Mouse (Mus musculus): ENCODE results near the gene Chrm3.

Gene Chrm3

GRCm38 (mm10) chr13:10071165-10071564 lies 289.5 kb downstream of the Chrm3 start:
- peak; percentile 16 for DNase-seq (ENCODE audit: inconsistent ontology term)

DNA sequence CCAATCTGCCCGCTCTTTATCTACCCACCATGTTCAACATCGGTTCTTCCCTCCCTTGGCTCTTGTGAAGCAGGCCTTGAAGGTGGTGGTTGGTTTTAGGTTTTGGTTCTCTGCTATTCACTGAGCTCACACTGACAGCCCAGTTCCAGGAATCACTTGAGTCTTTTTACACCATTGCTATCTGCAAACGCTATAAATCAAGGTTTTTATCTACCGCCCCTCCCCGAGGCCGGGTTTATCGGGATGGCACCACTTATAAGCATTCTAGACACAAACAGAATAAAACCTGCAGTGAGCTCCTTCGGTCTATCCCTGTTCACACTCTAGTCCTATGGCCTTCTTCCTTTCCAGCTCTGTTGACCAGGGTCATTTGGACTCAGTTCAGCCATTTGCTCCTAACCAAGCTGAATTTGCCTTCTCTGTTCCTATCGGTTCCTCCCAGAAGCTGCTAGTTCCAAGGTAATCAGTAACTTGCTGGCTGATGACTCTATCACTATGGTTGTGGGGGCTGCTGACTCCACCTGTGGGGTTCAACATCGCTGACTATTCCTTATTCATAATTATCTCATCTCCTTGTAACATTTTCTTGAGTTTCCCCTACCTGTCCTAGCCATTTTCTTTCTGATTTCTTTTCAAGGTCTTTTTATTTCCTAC lies 291.6 kb downstream of the Chrm3 start:
- DNase-seq (ENCODE audit: inconsistent ontology term): no peak

DNA sequence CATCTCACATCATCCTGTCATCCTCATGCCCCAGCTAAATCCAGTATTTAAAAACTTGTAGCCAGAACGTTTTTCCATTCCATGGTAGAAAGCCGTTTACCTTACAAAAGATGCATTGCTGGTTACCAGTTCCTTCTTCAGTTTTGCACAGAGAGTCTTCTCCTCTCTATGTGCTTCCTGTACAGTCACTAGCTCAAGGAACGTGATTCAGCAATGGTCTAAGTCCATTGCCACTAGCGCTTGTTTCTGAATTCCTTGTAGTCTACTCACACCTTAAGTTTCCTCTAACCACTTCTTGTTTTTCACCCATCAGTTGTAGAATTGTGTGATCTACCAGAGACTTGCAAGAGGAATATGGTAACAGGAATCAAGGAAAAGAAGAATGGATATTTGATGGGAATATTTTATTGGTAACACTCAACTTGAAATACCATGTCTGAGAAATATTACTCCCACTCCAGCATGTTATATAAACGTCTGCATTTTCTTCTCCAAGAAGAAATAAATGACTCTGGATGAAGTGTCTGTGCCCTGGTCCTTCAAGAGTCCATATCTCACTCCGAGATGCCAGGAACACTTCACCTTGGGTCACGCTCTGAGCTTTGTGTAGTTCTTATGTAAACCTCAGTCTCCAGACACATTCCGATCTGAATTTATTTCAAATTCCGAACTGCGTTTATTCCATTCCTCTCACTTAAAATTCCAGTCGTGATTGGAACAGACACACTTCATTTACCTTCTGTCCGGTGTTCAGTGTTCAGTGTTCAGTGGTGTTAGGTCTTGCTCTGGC lies 293.6 kb downstream of the Chrm3 start:
- no peak for DNase-seq (ENCODE audit: inconsistent ontology term)

DNA sequence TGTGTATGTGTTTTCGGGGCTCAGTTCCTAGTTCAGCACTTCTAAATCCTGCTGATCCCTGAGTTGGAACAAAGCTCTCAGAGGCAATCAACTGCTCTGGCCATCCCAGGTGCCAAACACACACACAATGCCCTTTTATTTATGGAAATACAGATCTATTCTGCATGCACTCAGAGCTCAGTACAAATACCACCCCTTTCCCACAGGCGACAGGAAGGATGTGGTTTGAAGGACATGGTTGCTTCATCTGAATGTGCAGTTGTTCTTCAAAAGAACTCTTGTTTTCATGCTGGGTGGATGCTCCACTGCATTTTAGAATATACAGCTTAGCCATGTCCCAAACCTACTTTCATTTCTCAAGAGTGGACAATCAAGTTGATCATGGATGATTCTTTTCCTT lies 294.9 kb downstream of the Chrm3 start:
- peak; percentile 44 for DNase-seq (ENCODE audit: inconsistent ontology term)

GRCm38 (mm10) chr13:10062681-10063080 lies 298.0 kb downstream of the Chrm3 start:
- no peak for DNase-seq (ENCODE audit: inconsistent ontology term)

DNA sequence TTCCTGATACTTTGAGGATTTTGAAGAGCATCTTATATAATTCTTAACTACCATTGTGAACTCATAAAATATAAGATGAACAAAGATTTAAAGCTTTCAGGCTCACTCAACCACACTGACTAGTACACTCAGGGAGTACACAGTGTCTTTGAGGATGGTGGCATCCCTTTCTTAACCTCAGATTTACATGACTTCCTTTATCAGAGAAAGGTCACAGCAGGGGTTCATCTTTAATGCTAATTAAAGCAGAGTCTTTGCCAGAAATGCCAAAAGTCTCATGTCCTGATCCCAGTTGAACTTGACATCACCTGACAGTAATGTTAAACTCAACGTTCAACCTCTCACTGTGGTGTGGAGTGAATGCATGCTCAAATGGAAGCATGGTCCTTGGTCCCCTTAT lies 301.7 kb downstream of the Chrm3 start:
- no peak for DNase-seq (ENCODE audit: inconsistent ontology term)

DNA sequence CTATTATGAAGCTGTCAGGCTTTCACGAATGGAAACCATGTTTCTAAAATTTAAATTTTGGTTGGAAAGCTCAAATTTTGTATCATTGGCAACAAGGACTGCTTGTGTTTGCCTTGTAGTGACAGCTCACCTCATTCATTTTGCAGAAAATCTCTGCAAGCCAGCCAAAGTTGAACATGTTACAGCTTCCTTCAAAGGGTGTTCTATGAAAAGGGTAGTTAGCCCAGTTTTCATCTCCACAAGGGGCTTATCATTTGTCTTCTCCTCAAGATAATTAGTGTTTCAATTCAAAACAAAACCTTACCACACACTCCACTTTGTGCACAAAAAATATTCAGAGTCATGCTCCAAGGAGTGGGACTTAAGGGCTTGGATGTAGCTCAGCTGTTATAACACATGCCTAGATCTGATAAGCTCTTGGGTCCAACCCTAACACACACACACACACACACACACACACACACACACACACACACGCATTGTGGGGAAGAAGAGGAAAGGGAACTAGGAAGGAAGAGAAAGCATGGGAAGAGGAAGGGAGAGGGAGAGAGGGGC lies 302.9 kb downstream of the Chrm3 start:
- no peak for DNase-seq (ENCODE audit: inconsistent ontology term)

- DNase-seq (ENCODE audit: inconsistent ontology term): no peak
Observed at GRCm38 (mm10) chr13:10054086-10054485, 306.6 kb downstream of the Chrm3 start.

DNA sequence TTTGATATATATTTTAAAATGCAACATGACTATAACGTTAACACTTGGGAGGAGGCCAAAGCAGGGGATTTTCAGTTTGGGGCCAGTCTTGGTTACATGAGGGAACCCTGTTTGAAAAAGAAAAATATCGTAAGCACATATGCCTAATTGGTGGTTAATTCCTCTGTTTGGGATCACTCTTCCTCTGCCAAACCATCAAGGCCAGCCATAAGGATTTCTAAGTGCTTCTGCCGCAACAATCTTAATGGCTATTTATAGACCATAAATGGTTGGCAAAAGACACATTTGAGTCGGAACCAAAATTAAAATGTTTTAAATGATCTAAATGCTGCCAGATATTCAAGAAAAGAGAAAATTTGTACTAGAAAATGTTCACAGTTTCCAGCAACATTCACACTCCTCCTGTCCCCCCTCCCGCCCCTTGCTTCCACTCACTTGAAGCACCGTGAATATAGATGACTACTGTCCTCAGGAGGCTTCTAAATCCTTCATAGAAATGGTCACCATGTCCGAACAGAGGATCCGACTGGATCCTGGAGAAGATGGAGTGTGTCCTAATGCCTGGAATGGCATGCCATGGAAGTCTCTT lies 307.3 kb downstream of the Chrm3 start:
- DNase-seq (ENCODE audit: inconsistent ontology term): no peak

DNA sequence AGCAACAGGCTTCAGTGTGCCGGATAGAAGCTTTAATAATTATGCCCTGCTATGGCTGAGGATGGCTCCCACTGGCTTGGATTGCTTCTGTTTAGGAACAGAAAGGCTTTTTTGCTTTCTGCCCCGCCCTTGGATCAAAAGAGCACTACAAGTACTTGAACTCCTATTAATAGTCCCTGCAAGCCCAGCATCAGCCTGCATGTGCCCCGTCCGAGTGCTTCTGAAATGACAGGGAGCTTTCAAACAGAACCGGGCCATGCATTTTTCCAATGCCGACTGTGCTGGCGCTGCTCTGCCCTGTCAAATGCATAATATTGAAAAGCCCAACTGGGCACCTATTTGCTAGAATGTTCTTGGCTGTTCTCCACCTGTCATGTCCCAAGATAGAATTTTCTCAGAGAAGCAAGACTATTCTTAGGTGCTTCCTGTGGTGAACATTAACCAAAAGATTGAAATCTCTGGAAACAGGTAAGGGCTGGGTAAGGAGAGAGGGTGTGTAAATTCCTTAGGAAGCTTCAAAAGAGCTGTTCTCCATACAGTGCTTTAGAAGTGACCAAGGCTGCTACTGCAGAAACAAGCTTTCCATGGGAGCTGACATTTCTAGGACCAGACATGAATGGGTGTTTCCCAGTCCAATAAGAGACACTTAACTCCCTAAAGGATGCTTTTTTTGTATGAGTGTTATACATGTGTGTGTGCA lies 314.8 kb downstream of the Chrm3 start:
- no peak for DNase-seq (ENCODE audit: inconsistent ontology term)

DNA sequence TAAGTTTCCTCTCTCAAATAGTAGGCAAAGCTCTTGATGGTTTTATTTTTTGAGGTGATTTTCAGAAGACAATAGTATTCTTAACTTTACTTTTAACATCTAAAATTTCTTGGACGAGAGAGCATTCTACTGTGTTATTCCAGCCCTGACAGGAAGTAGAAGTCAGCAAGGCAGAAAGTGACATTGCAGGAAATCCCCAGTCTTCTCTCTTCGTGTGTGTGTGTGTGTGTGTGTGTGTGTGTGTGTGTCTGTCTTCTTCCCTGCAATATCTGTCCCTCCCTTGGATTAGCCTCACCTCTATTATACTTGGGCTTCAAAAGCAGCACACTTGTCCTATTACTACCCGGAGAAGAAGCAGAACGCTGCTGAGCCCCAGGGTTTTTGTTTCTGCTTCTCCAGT lies 316.6 kb downstream of the Chrm3 start:
- DNase-seq (ENCODE audit: inconsistent ontology term): no peak

DNA sequence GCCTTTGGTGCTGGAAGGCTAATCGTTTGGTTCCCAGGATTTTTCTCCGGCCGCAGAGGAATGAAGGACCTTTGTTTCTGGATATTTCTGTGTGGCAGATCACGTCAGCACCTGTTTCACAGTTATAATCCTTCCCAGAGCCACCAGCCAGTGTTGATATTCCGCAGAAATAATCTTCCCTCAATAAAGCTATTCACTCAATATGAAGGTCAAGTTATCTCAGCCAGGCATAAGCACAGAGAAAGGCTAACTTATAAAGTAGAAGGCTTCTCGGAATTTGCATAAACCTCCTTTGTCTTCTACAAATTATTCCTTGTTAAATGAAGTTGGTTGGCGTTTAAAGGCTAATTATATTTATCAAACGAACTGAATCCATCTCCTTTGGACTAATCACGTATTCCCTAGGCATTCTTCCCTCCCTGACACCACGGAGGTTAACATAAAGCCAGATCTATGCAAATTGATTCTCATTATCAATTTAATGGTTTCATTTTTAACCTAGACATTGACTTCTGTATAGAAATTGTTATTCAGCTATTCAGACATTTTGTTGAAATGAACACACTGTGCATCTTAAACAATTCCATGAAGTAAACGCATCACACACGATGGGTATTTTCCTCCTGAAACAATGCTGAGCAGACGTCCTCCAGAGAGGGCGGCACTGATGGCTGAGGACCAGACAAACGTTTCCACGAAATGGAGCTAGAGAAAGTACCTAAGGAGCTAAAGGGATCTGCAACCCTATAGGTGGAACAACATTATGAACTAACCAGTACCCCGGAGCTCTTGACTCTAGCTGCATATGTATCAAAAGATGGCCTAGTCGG lies 326.9 kb downstream of the Chrm3 start:
- DNase-seq (ENCODE audit: inconsistent ontology term): peak; percentile 50

DNA sequence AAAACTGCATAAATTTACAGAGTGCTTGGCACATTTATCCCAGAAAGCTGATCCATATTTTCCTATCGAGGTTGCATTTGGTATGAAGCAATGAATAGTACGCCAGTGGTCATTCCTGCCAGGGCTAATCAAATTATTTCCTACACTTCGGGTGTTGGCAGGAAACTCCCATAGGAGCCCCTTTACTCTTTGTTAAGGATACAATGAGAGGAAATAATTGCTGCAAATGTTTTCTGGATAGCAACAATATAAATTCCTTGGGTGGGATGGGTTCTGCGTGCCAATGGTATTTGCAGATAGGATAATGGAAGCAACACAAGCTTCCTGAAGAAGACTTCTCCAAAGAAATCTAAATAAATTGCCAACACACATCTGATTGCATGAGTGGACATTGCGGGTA lies 329.1 kb downstream of the Chrm3 start:
- DNase-seq (ENCODE audit: inconsistent ontology term): peak; percentile 70

DNA sequence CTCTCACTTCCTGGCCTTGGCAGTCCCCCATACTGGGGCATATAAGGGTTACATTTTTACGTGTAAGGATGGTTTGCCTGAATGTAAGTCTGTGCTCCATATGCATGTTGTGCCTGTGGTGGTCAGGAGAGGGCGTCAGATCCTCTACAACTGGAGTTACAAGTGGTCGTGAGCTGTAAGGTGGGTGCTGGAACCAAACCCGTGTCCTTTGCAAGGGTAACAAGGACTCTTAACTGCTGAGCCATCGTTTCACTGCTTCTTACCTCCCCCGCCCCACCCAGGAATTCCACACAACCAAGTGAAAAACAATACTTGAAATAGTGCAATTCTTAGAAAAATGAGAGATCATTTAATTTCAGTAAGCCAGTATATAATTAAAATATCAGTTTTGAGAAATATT lies 330.7 kb downstream of the Chrm3 start:
- DNase-seq (ENCODE audit: inconsistent ontology term): no peak

GRCm38 (mm10) chr13:10025134-10025533 lies 335.5 kb downstream of the Chrm3 start:
- DNase-seq (ENCODE audit: inconsistent ontology term): no peak

GRCm38 (mm10) chr13:10023112-10023511 lies 337.5 kb downstream of the Chrm3 start:
- DNase-seq (ENCODE audit: inconsistent ontology term): no peak

DNA sequence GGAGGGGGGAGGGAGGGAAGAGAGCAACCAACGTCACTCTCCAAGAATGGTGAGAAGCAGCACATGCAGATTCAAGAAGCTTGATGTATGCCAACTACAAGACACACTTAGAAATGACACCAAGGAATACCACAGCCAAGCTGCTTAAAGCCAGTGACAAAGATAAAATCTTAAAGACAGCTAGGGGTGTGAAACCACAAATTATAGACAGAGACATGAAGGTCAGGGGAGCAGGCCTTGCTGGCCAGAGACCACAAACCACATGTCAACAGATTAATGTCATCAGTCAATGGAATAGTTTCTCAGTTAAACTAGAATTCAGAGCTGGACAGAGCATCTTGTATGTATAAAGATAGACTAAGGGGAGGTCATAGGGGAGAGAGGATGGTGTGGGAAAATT lies 341.4 kb downstream of the Chrm3 start:
- no peak for DNase-seq (ENCODE audit: inconsistent ontology term)

- no peak for DNase-seq (ENCODE audit: inconsistent ontology term)
Observed at GRCm38 (mm10) chr13:10002916-10003315, 357.7 kb downstream of the Chrm3 start.

DNA sequence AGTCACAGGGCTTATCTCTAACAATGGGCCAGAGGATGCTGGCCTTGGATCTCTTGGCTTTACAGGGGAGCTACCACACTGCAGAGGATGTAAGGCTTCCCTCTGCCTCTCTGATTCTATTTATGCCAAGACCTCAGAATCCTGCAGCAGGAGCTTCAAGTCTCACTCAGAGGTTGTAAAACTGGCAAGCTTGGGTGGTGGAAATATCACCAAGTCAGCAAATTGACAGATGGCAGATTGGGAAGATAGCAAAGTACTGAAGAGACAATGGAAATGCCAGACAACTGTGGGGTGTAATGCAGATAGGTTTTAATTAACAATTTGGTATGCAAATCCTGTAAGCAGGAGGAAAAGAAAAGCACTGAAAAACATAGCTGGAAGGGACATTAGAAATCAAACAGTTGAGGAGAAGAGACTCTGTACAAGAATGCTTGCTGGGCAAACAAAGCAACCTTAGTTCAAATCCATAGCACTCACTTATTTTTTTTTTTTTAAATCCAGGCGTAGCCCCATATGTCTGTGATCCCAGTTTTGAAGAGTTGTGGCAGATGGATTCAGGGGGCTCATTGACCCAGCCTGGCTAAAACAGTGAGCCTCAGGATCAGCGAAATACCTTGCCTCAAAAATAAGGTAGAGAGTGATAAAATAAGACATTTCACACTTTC lies 362.9 kb downstream of the Chrm3 start:
- DNase-seq (ENCODE audit: inconsistent ontology term): no peak

DNA sequence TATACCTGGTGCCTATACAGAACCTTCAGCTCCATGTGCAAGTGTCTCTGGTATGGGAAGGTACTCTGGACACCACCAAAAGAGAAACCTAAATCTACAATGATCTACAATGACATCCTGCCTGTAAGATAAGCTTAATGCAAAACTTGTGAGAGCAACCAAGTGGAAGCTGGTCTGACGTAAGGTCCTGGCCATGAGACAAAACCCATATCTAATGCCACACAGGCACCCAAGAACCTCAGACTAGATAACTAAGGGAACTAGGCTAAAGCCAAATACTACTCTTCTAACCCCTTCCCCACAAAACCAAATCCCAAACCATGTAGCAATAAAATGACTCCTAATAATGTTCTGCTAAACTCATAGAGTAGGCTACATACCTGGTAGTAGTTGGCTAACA lies 364.8 kb downstream of the Chrm3 start:
- no peak for DNase-seq (ENCODE audit: inconsistent ontology term)

- no peak for DNase-seq (ENCODE audit: inconsistent ontology term)
Observed at GRCm38 (mm10) chr13:9993571-9993970, 367.1 kb downstream of the Chrm3 start.

Measured in Muller cell, postnatal 12 days (primary cell).